Mouse (Mus musculus) intestine, embryonic 16.5 days (tissue): ENCODE measurements around the gene Ssh1. TPM values are rescaled to one million over a fixed set of nuclear protein-coding genes. Genes with fewer than 3 reads are reported as not detected.
A peak's percentile ranks its signal among the peaks of the same experiment; 100 is the strongest.

Source experiments
- ATAC-seq: fragments of 200-750 bp; cut with Nextera tagmentation; 2 replicates; pipeline ENCODE4 v1.8.0; 2017; ENCODE audit warnings: moderate TSS enrichment, moderate library complexity
- H3K27ac ChIP-seq: fragments of 300-500 bp; sonication (generic); 2 replicates; pipeline ENCODE4 v1.5.1; 2014; ENCODE audit warnings: mild to moderate bottlenecking, low read length
- H3K27me3 ChIP-seq: fragments of 300-500 bp; sonication (generic); replicated peaks from 2 replicates; pipeline ENCODE4 v1.6.1; 2014; ENCODE audit warnings: low read length, control low read depth, mixed read lengths; ENCODE audit not compliant: control insufficient read depth, insufficient read depth
- H3K36me3 ChIP-seq: fragments of 300-500 bp; sonication (generic); 2 replicates; pipeline ENCODE4 v1.6.1; 2014; ENCODE audit warnings: low read length, control low read depth; ENCODE audit not compliant: control insufficient read depth, insufficient read depth
- H3K4me1 ChIP-seq: fragments of 300-500 bp; sonication (generic); 2 replicates; pipeline ENCODE4 v1.6.1; 2014; ENCODE audit warnings: low read length, control low read depth, mixed read lengths; ENCODE audit not compliant: control insufficient read depth, insufficient read depth
- H3K4me2 ChIP-seq: fragments of 300-500 bp; sonication (generic); 2 replicates; pipeline ENCODE4 v1.6.1; 2014; ENCODE audit warnings: low read depth, low read length, control low read depth
- H3K4me3 ChIP-seq: fragments of 300-500 bp; sonication (generic); 2 replicates; pipeline ENCODE4 v1.5.1; 2014; ENCODE audit warnings: mild to moderate bottlenecking, low read length
- H3K9ac ChIP-seq: fragments of 300-500 bp; sonication (generic); 2 replicates; pipeline ENCODE4 v1.6.1; 2014; ENCODE audit warnings: low read depth, low read length
- H3K9me3 ChIP-seq: fragments of 300-500 bp; sonication (generic); 2 replicates; pipeline ENCODE4 v1.6.1; 2016; ENCODE audit warnings: low read length, control low read depth; ENCODE audit not compliant: control insufficient read depth
- WGBS: fragments of 180-500 bp; shearing (Covaris S2); extraction: QIAGEN DNeasy Blood & Tissue Kit; methylation state at CpG from one replicate; pipeline ENCODE4 v1.1.7; 2014; 5-methylcytosine and 5-hydroxymethylcytosine counted together
- polyA plus RNA-seq: library from polyadenylated mRNA; unstranded; fragments of >200 nt; fragmentation: Nextera tagmentation; extraction: Ambion mirVana; gene quantifications from 2 replicates; pipeline ENCODE4 v1.2.1, GENCODE M21; 2015

Ssh1 gene
- polyA plus RNA-seq, 1 experiment from 2014 or later, result 7.1 TPM

GRCm38 (mm10) chr5:113960416-113960815 lies 33.3 kb downstream of the Ssh1 start:
- H3K4me3 ChIP-seq, result no peak overlapping the region
- no peak overlapping the region for H3K9ac ChIP-seq
- peaks cover 8% of the 10 kb centered on the region; the same call in 1 of the 2 replicates for H3K36me3 ChIP-seq
- H3K27ac ChIP-seq, result no peak overlapping the region
- H3K4me1 ChIP-seq, result no peaks in the 10 kb centered on the region
- H3K4me2 ChIP-seq, result no peak overlapping the region
- no peak for ATAC-seq
- H3K27me3 ChIP-seq, result no peaks in the 10 kb centered on the region
- no peaks in the 10 kb centered on the region for H3K9me3 ChIP-seq
- 77% methylated on average over 8 of the region's 8 CpGs for WGBS

GRCm38 (mm10) chr5:113959039-113959438 lies 34.7 kb downstream of the Ssh1 start:
- no peak overlapping the region for H3K4me3 ChIP-seq
- no peak overlapping the region for H3K27ac ChIP-seq
- H3K4me2 ChIP-seq, result no peak overlapping the region
- H3K9ac ChIP-seq, result no peak overlapping the region
- peaks cover 3% of the 10 kb centered on the region; the same call in 1 of the 2 replicates for H3K36me3 ChIP-seq
- no peak for ATAC-seq
- no peaks in the 10 kb centered on the region for H3K4me1 ChIP-seq
- H3K27me3 ChIP-seq, result no peaks in the 10 kb centered on the region
- no peaks in the 10 kb centered on the region for H3K9me3 ChIP-seq
- WGBS, result 25% methylated on average over 6 of the region's 6 CpGs

GRCm38 (mm10) chr5:113956510-113956909 lies 37.2 kb downstream of the Ssh1 start:
- Histone ChIP-seq H3K4me1 (no peaks in the 10 kb centered on the region; the same call in 1 of the 2 replicates), H3K36me3 (no peaks in the 10 kb centered on the region), H3K9ac (no peak overlapping the region), H3K4me2 (no peak overlapping the region), H3K27ac (no peak overlapping the region), H3K27me3 (no peaks in the 10 kb centered on the region), H3K4me3 (no peak overlapping the region), H3K9me3 (no peaks in the 10 kb centered on the region)
- ATAC-seq, result peak; percentile 68
- 8% methylated on average over 4 of the region's 4 CpGs for WGBS

- ATAC-seq, result no peak
- Histone ChIP-seq H3K4me1 (no peaks in the 10 kb centered on the region; the same call in 1 of the 2 replicates), H3K27me3 (no peaks in the 10 kb centered on the region), H3K9ac (no peak overlapping the region), H3K4me3 (no peak overlapping the region), H3K4me2 (no peak overlapping the region), H3K9me3 (no peaks in the 10 kb centered on the region), H3K36me3 (no peaks in the 10 kb centered on the region), H3K27ac (no peak overlapping the region)
- WGBS, result 87% methylated on average over 8 of the region's 8 CpGs
Measured at GRCm38 (mm10) chr5:113955691-113956090, 38.0 kb downstream of the Ssh1 start.

GRCm38 (mm10) chr5:113955281-113955680 lies 38.4 kb downstream of the Ssh1 start:
- Histone ChIP-seq H3K4me2 (no peak overlapping the region), H3K36me3 (peaks cover 1% of the 10 kb centered on the region; the same call in 1 of the 2 replicates), H3K9ac (no peak overlapping the region), H3K4me3 (no peak overlapping the region), H3K4me1 (no peaks in the 10 kb centered on the region; the same call in 1 of the 2 replicates), H3K9me3 (no peaks in the 10 kb centered on the region), H3K27me3 (no peaks in the 10 kb centered on the region), H3K27ac (no peak overlapping the region)
- 87% methylated on average over 5 of the region's 5 CpGs for whole genome bisulfite sequencing
- no peak for ATAC-seq

- Histone ChIP-seq H3K27ac (no peak overlapping the region), H3K9ac (no peak overlapping the region), H3K9me3 (no peaks in the 10 kb centered on the region), H3K27me3 (no peaks in the 10 kb centered on the region), H3K4me1 (no peaks in the 10 kb centered on the region; the same call in 1 of the 2 replicates), H3K36me3 (peaks cover 4% of the 10 kb centered on the region; the same call in 1 of the 2 replicates), H3K4me3 (no peak overlapping the region), H3K4me2 (no peak overlapping the region)
- peak; percentile 53; the same call in 1 of the 2 replicates for ATAC-seq
- 9% methylated on average over 7 of the region's 7 CpGs for WGBS
Measured at GRCm38 (mm10) chr5:113954421-113954820, 39.3 kb downstream of the Ssh1 start.

GRCm38 (mm10) chr5:113952519-113952918 lies 41.2 kb downstream of the Ssh1 start:
- 73% methylated on average over 10 of the region's 10 CpGs for WGBS
- Histone ChIP-seq H3K4me1 (no peaks in the 10 kb centered on the region; the same call in 1 of the 2 replicates), H3K27me3 (no peaks in the 10 kb centered on the region), H3K9ac (no peak overlapping the region), H3K4me2 (no peak overlapping the region), H3K4me3 (no peak overlapping the region), H3K9me3 (no peaks in the 10 kb centered on the region), H3K27ac (0 out of 2 replicates have a peak overlapping the region, but pooled peaks have one; percentile 24), H3K36me3 (peaks cover 4% of the 10 kb centered on the region)
- ATAC-seq, result no peak

- H3K9ac ChIP-seq, result no peak overlapping the region
- H3K4me2 ChIP-seq, result no peak overlapping the region
- WGBS, result 50% methylated on average over 11 of the region's 11 CpGs
- no peaks in the 10 kb centered on the region for H3K9me3 ChIP-seq
- H3K27ac ChIP-seq, result peak overlapping the region; percentile 44
- ATAC-seq, result no peak
- H3K4me1 ChIP-seq, result no peaks in the 10 kb centered on the region; the same call in 1 of the 2 replicates
- H3K27me3 ChIP-seq, result no peaks in the 10 kb centered on the region
- H3K36me3 ChIP-seq, result peaks cover 4% of the 10 kb centered on the region
- H3K4me3 ChIP-seq, result no peak overlapping the region
Measured at GRCm38 (mm10) chr5:113951693-113952071, 42.0 kb downstream of the Ssh1 start.

GRCm38 (mm10) chr5:113950786-113951692 lies 42.7 kb downstream of the Ssh1 start:
- Histone ChIP-seq H3K27me3 (no peaks in the 10 kb centered on the region), H3K9ac (no peak overlapping the region), H3K4me3 (no peak overlapping the region), H3K9me3 (no peaks in the 10 kb centered on the region), H3K4me2 (no peak overlapping the region), H3K36me3 (peaks cover 4% of the 10 kb centered on the region), H3K4me1 (no peaks in the 10 kb centered on the region; the same call in 1 of the 2 replicates), H3K27ac (peak overlapping the region; percentile 44)
- 76% methylated on average over 19 of the region's 19 CpGs for WGBS
- no peak for ATAC-seq
